Mouse (Mus musculus): ENCODE results near the gene Birc5. TPM values are rescaled to one million over a fixed set of nuclear protein-coding genes. Genes with fewer than 3 reads are reported as not detected.

Gene Birc5
- polyA plus RNA-seq, 2 experiments from 2014 or later, result 88.3 to 110 TPM

- ATAC-seq, result no peak
Observed at GRCm38 (mm10) chr11:117855975-117856374, 6.9 kb downstream of the Birc5 start.

- no peak for ATAC-seq
Observed at GRCm38 (mm10) chr11:117857462-117857861, 8.4 kb downstream of the Birc5 start.

GRCm38 (mm10) chr11:117858392-117858791, 9.3 kb downstream of the Birc5 start:
- ATAC-seq, result no peak

- no peak for ATAC-seq
Observed at GRCm38 (mm10) chr11:117860601-117861000, 11.6 kb downstream of the Birc5 start, which contains the start of gene Tmem235. Gene Tmem235, plus strand, starts transcription at chr11:117860752.

- no peak for ATAC-seq
Observed at GRCm38 (mm10) chr11:117863174-117863856, 14.3 kb downstream of the Birc5 start.

GRCm38 (mm10) chr11:117864805-117865204, 15.8 kb downstream of the Birc5 start:
- no peak for ATAC-seq

GRCm38 (mm10) chr11:117865988-117866387, 16.9 kb downstream of the Birc5 start:
- no peak for ATAC-seq

- ATAC-seq, result no peak
Observed at GRCm38 (mm10) chr11:117870688-117871365, 21.8 kb downstream of the Birc5 start.

- no peak for ATAC-seq
Observed at GRCm38 (mm10) chr11:117871376-117871775, 22.3 kb downstream of the Birc5 start.

- ATAC-seq, result peak; percentile 77
Observed at GRCm38 (mm10) chr11:117871911-117872584, 23.0 kb downstream of the Birc5 start.

GRCm38 (mm10) chr11:117872861-117873608, 24.0 kb downstream of the Birc5 start, which contains the start of gene Tha1:
Gene Tha1, minus strand, starts transcription at chr11:117873481.
- ATAC-seq, result no peak

- ATAC-seq, result no peak
Observed at GRCm38 (mm10) chr11:117874419-117874818, 25.4 kb downstream of the Birc5 start.

- ATAC-seq, result no peak
Observed at GRCm38 (mm10) chr11:117875681-117876080, 26.6 kb downstream of the Birc5 start.

GRCm38 (mm10) chr11:117877917-117878745, 29.1 kb downstream of the Birc5 start:
- ATAC-seq, result peak; percentile 93

GRCm38 (mm10) chr11:117878892-117879291, 29.8 kb downstream of the Birc5 start:
- no peak for ATAC-seq

GRCm38 (mm10) chr11:117879676-117880075, 30.6 kb downstream of the Birc5 start:
- no peak for ATAC-seq

GRCm38 (mm10) chr11:117880336-117880976, 31.4 kb downstream of the Birc5 start:
- no peak for ATAC-seq

- no peak for ATAC-seq
Observed at GRCm38 (mm10) chr11:117880977-117881358, 31.9 kb downstream of the Birc5 start.

- ATAC-seq, result peak; percentile 28
Observed at GRCm38 (mm10) chr11:117881787-117882186, 32.7 kb downstream of the Birc5 start.

- no peak for ATAC-seq
Observed at GRCm38 (mm10) chr11:117882208-117882607, 33.2 kb downstream of the Birc5 start.

- ATAC-seq, result no peak
Observed at GRCm38 (mm10) chr11:117886000-117886399, 36.9 kb downstream of the Birc5 start.

Data from activated CD4-positive, CD25-positive, alpha-beta regulatory T cell, adult 4 months (primary cell).